Comparison of ENCODE assay signal across 17 mouse cellular contexts in genomic region chr16:97016244-97016850, GRCm38 (mm10).
DNase-seq lines count a peak whose midpoint lies in the region; ATAC-seq and TF ChIP-seq lines count a peak whose summit lies in the region.
"Had no signal": no experiment of that assay in that cellular context is flagged by ENCODE, and none has a peak within 500 bp of the region (broad histone marks: within the 10 kb centered on the region; RNA-seq: fewer than 3 reads in every experiment).

No protein-coding gene starts in this region.

- H3K4me1 ChIP-seq in heart, embryonic 10.5 days: no peaks in the 10 kb centered on the region
- peaks cover 24% of the 10 kb centered on the region for H3K4me1 ChIP-seq in midbrain, embryonic 16.5 days (ENCODE audit: control insufficient read depth, insufficient read depth, low read length)
- H3K4me1 ChIP-seq in midbrain, embryonic 14.5 days (ENCODE audit: control insufficient read depth, insufficient read depth, low read length): peaks cover 32% of the 10 kb centered on the region
- peaks cover 26% of the 10 kb centered on the region for H3K4me1 ChIP-seq in liver, embryonic 13.5 days (replicated peaks)

- H3K9me3 ChIP-seq in heart, embryonic 10.5 days: no peaks in the 10 kb centered on the region
- H3K9me3 ChIP-seq in midbrain, embryonic 16.5 days (replicated peaks; ENCODE audit: control insufficient read depth, low read length, poor library complexity, severe bottlenecking): no peaks in the 10 kb centered on the region
- no peaks in the 10 kb centered on the region for H3K9me3 ChIP-seq in midbrain, embryonic 14.5 days (ENCODE audit: control insufficient read depth, low read length)
- H3K9me3 ChIP-seq in liver, embryonic 13.5 days (replicated peaks): no peaks in the 10 kb centered on the region
- H3K9me3 ChIP-seq: embryonic facial prominence, embryonic 13.5 days; hindbrain, embryonic 10.5 days had no signal

- no peak overlapping the region for H3K9ac ChIP-seq in midbrain, embryonic 16.5 days (ENCODE audit: low read depth, low read length)
- H3K9ac ChIP-seq in midbrain, embryonic 14.5 days (replicated peaks; ENCODE audit: low read length): no peak overlapping the region
- no peak overlapping the region for H3K9ac ChIP-seq in liver, embryonic 13.5 days
- H3K9ac ChIP-seq: embryonic facial prominence, embryonic 13.5 days had no signal

- no peaks in the 10 kb centered on the region for H3K27me3 ChIP-seq in heart, embryonic 10.5 days (ENCODE audit: insufficient read depth, poor library complexity, severe bottlenecking)
- H3K27me3 ChIP-seq in midbrain, embryonic 16.5 days (ENCODE audit: control insufficient read depth, insufficient read depth, low read depth, low read length): no peaks in the 10 kb centered on the region
- no peaks in the 10 kb centered on the region for H3K27me3 ChIP-seq in midbrain, embryonic 14.5 days (ENCODE audit: control insufficient read depth, insufficient read depth, low read length)
- H3K27me3 ChIP-seq in liver, embryonic 13.5 days: no peaks in the 10 kb centered on the region
- H3K27me3 ChIP-seq: embryonic facial prominence, embryonic 13.5 days had no signal

- 78% methylated on average over 2 of the region's 2 CpGs for WGBS in heart, embryonic 10.5 days
- WGBS in midbrain, embryonic 16.5 days: 94% methylated on average over 2 of the region's 2 CpGs
- 96% methylated on average over 2 of the region's 2 CpGs for WGBS in midbrain, embryonic 14.5 days
- 54% methylated on average over 2 of the region's 2 CpGs for WGBS in liver, embryonic 13.5 days (ENCODE audit: insufficient replicate concordance)

- no peak for DNase-seq in heart, embryonic 10.5 days (ENCODE audit: low spot score)
- no peak for DNase-seq in heart, postnatal 10 days
- no peak for DNase-seq in midbrain, embryonic 14.5 days
- DNase-seq in liver, embryonic 13.5 days: no peak
- no peak for DNase-seq in left cerebral cortex, adult 2 months (ENCODE audit: extremely low spot score in 1 of 2, low spot score in 2 of 2)
- no peak for DNase-seq in spleen, adult 18-20 months
- DNase-seq: adrenal gland, adult 2 months; cerebellum, postnatal 14 days; heart, adult 2 months; kidney, adult 2 months; kidney, postnatal 25 days; lung, adult 18-20 months; right cerebral cortex, postnatal 25 days; thymus, adult 2 months had no signal

- no peaks in the 10 kb centered on the region for H3K36me3 ChIP-seq in heart, embryonic 10.5 days
- no peaks in the 10 kb centered on the region for H3K36me3 ChIP-seq in midbrain, embryonic 16.5 days (ENCODE audit: control insufficient read depth, insufficient read depth, low read length)
- H3K36me3 ChIP-seq in midbrain, embryonic 14.5 days (ENCODE audit: control insufficient read depth, insufficient read depth, low read length): no peaks in the 10 kb centered on the region
- no peaks in the 10 kb centered on the region for H3K36me3 ChIP-seq in liver, embryonic 13.5 days
- H3K36me3 ChIP-seq: embryonic facial prominence, embryonic 13.5 days; hindbrain, embryonic 10.5 days had no signal

- no peak overlapping the region for H3K4me3 ChIP-seq in heart, embryonic 10.5 days
- H3K4me3 ChIP-seq in midbrain, embryonic 16.5 days (ENCODE audit: low read depth, low read length): no peak overlapping the region
- H3K4me3 ChIP-seq in midbrain, embryonic 14.5 days (replicated peaks; ENCODE audit: low read depth, low read length): no peak overlapping the region
- H3K4me3 ChIP-seq in liver, embryonic 13.5 days (replicated peaks): no peak overlapping the region
- no peak overlapping the region for H3K4me3 ChIP-seq in left cerebral cortex, adult 2 months
- H3K4me3 ChIP-seq: embryonic facial prominence, embryonic 13.5 days; heart, adult 2 months; hindbrain, embryonic 10.5 days had no signal

- H3K4me2 ChIP-seq in midbrain, embryonic 16.5 days (ENCODE audit: low read length): no peak overlapping the region
- H3K4me2 ChIP-seq in midbrain, embryonic 14.5 days (ENCODE audit: low read length): no peak overlapping the region
- H3K4me2 ChIP-seq in liver, embryonic 13.5 days: no peak overlapping the region
- H3K4me2 ChIP-seq: embryonic facial prominence, embryonic 13.5 days had no signal

- peak overlapping the region; percentile 30; the same call in 1 of the 2 replicates for H3K27ac ChIP-seq in heart, embryonic 10.5 days
- H3K27ac ChIP-seq in midbrain, embryonic 16.5 days (ENCODE audit: low read length): peak overlapping the region; percentile 50; the same call in 1 of the 2 replicates
- H3K27ac ChIP-seq in midbrain, embryonic 14.5 days (replicated peaks; ENCODE audit: low read depth, low read length): no peak overlapping the region
- H3K27ac ChIP-seq in liver, embryonic 13.5 days: 0 out of 2 replicates have a peak overlapping the region, but pooled peaks have one; percentile 21
- H3K27ac ChIP-seq in left cerebral cortex, adult 2 months: no peak overlapping the region
- H3K27ac ChIP-seq: embryonic facial prominence, embryonic 13.5 days; heart, adult 2 months had no signal

- intact Hi-C loops in heart, postnatal 10 days (cut with DNase I): loop anchor here (5.0 kb wide), 1 partner anchor 164 kb away; no protein-coding TSS in a partner anchor
- intact Hi-C loops in left cerebral cortex, adult 2 months (cut with DNase I): loop anchor here (2.0 kb wide), 1 partner anchor 164 kb away; no protein-coding TSS in a partner anchor

- ATAC-seq in midbrain, embryonic 16.5 days: no peak
- ATAC-seq in midbrain, embryonic 14.5 days (ENCODE audit: low FRiP score, low TSS enrichment): no peak
- ATAC-seq in liver, embryonic 13.5 days (ENCODE audit: low read depth): peak; percentile 69

- TF ChIP-seq CTCF in left cerebral cortex, adult 2 months (IDR thresholded peaks at IDR 0.05): no peak

Comparison
In these comparisons a context has a peak if more than half of its experiments do, and no peak if none do; other contexts are left out.
1. H3K27ac ChIP-seq: peak in heart, embryonic 10.5 days (single experiment), midbrain, embryonic 16.5 days (single experiment) and liver, embryonic 13.5 days (single experiment); none in midbrain, embryonic 14.5 days (single experiment) and left cerebral cortex, adult 2 months (single experiment).